Mouse (Mus musculus) C2C12 (cell line): ENCODE measurements at regions not wholly inside any gene's neighbourhood (a gene's known extent, or its start where the extent isn't known, plus 50 kb on each side); places are given as distances from the start of the nearest gene placed in this dataset.

Experiments used
- CEBPB ChIP-seq: IDR thresholded peaks from one replicate; pipeline ENCODE4 v1.6.1; 2011; ENCODE audit warnings: low read depth, mild to moderate bottlenecking, control low read depth, moderate library complexity
- MYOG ChIP-seq: IDR thresholded peaks from one replicate; pipeline ENCODE4 v1.6.1; 2011; ENCODE audit not compliant: control insufficient read depth, insufficient read length; ENCODE audit errors: extremely low read depth

- TF ChIP-seq CEBPB = no peak
- TF ChIP-seq MYOG = no peak
Measured at GRCm38 (mm10) chr6:109176876-109177275, 348.4 kb downstream of the Edem1 start.
